Mouse (Mus musculus) thymus, postnatal 14 days (tissue): ENCODE data around the gene Dip2c.
A peak's percentile ranks its signal among the peaks of the same experiment; 100 is the strongest.

Experiments used
- DNase-seq: peaks from one replicate; pipeline ENCODE4 v3.0.0; 2021

Gene Dip2c

DNA sequence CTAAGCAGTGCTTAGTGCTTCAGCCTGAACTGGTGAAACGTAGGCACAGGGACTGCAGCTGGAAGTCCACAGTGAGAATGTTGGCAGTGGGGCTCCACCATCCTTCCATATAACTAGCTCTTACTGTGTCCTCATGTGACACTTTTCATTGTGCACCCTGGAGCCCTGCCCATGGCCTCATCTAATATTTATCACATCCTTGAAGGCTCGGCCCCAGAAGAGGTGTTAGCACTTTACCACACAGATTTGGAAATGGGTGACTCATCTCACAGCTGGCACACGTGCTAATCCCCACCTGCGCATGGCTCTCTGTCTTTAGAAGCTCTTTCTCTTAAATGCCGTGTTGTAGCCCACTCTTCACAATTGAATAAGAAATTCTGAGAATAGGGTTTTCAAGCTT is 292.5 kb downstream of the Dip2c start:
- no peak for DNase-seq

DNA sequence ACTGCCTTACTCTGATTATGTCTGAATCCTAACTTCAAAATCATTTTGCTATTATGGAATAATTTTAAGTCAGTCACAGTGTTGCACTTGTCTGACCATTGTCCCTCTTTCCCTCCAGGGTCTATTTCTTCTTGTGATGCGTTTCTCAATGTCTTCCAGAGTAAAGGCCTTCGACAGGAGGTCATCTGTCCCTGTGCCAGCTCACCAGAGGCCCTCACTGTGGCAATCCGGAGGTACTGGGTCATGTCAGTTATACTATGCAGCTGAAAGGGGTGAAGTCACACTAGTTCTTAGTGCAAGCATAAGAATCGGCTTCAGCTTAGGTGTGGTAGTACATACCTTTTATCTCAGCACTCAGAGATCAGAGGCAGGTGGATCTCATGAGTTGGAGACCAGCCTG is 300.4 kb downstream of the Dip2c start:
- no peak for DNase-seq

DNA sequence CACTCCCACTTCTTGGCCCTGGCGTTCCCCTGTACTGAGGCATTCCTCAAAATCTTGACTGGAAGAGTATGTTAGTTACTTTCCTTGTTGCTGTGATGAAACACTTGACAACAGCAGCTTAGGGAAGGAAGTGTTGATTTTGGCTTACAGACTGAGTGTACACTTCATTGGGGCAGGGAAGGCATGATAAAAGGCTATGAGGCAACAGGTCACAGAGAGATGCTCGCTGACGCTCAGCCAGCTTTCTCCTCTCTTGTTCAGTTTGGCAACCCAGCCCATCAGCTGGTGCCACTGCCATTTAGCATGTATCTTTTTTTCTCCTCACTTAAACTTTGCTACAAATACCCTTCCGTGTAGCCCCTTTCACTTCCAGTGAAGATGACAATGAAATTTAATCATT is 302.1 kb downstream of the Dip2c start:
- DNase-seq, result no peak

DNA sequence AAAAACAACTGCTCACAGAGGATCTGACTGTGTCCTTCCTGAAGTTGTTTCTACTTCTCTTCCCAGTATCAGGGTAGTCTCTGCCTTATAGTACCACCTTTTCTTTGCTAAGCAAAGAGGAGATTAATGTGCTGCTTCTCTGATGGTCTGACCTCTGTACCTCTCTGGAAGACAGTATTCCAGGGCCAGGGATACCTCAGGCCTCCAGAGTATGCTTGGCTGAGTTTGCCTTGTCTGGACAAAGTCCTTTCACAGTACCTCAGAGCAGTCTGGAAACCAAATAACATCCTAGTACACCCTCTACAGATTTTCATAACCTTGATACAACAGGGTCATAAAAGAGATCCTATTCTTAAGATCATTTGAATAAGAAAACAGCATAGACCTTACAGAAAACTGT is 305.5 kb downstream of the Dip2c start:
- DNase-seq, result no peak

DNA sequence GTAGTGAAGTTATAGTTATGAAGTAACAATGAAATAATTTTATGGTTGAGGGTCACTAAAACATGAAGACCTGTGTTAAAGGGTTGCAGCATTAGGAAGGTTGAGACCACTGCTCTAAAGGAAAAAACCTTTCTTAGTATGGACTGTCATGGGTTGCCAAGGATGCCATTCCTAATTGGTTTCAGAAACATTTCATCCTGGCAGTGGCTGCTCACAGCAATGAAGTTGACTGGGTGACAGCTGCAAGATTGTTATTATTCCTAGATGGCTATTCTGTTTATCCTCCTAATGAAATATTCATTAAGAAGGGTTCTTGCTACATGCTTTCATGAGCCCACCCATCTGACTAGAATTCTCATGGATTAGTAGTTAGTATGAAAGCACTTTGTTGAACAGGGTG is 307.3 kb downstream of the Dip2c start:
- DNase-seq, result no peak

DNA sequence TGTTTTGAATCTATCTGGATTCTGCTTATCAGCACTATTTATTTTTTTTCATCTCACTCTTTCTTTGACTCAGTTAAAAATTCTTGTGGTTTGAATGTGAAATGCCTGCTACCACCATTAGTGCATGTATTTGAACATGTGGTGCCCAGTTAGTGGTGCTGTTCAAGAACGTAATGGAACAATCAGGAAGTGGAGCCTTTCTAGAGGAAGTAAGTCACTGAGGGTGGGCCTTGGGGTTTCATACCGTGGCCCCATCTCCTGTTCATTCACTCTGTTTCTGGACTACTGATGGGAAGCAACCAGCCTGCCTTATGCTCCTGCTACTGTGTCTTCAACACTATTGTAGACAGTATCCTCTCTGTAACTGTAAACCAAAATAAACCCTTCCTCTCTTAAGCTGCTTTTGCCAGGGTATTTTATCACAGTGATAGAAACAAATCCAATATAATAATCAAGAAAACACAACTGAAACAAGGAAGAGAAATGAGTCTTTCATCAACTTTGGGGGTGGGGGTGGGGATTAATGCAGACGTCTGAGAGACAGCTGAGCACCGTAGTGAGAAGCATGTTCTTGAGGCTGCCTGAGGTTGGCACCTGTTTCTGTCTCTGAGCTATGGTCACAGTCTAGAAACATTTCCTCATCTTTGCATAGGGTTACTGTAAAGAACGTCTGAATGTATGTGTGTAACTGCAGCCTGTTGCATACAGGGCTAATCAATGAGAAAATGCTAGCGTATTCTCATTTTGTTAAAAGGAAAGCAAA is 323.2 kb downstream of the Dip2c start:
- no peak for DNase-seq

DNA sequence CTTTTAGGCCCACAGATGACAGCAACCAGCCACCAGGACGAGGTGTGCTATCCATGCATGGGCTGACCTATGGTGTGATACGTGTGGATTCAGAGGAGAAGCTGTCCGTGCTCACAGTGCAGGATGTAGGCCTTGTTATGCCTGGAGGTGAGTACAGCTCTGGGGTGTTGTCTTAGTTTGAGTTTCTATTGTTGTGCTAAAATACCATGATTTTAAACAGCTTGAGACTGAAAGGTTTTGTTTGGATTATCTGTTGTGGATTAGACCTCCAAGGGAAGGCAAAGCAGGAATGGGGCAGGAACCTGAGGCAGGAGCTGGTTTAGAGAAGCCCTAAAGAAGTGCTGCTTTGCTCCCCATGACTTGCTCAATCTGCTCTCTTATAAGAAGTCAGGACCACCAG is 325.0 kb downstream of the Dip2c start:
- no peak for DNase-seq

DNA sequence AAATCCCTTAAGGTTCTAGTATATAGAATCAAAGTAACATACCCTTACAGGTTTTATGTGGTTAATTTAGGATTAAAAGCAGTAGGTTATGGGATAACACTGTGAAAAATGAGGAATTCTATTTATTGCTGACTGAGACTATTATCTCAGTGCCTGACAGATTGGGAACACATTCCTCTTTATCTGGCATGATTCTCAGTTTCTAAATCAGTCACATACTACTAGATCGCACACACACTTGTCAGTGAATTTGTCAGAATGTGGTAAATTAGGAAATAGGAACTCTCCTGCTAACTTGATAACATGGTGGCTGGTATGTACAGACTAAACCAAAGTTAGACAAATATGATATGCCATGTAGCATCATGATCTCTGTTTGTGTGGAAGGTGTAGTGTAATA is 334.9 kb downstream of the Dip2c start:
- DNase-seq, result no peak

DNA sequence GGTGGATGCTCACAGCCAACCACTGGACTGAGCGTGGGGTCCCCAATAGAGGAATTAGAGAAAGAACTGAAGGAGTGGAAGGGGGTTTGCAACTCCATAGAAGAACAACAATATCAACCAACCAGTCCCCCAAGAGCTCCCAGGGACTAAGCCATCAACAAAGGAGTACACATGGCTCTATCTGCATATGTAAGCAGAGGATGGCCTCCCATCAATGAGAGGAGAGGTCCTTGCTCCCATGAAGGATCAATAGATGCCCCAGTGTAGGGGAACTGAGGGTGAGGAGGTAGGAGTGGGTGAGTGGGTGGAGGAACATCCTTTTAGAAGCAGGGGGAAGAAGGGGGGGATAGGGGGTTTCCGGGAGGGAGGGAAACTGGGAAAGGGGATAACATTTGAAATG is 356.4 kb downstream of the Dip2c start:
- no peak for DNase-seq

DNA sequence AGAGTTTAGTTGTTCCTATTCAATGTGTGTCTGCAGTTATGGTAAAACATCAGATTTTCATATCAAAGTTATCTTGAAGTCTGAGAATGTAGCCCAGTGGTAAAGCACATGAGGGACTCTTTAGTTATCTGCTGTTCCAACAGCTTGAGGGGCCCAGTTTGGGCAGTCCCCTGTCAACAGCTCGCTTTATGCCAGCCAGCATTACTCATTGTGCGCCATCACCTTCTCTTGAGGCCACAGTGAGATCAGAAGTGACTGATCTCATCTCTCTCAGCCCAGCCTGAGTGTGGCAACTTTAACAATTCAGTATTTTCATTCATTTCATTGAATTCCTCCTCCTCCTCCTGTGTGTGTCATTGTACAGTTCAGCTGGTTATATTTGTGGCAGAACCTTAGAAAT is 359.6 kb downstream of the Dip2c start:
- DNase-seq, result no peak

DNA sequence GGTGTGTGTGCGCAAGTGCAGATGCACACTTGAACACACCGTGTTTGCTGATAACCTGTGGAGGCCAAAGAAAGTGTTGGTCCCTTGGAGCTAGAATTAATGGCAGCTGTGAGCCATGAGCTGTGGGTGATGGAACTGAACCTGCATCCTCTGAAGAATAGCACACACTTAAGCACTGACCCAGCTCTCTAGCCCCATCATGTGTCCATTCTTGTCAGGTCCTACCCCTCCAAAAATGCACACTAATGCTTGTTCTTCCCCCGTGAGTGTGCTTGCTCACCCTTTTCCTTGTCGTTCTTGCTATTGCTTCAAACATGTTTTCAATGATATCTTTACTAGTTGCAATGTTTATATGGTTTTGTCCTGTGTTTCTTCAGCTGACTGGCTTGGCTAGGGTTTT is 360.2 kb downstream of the Dip2c start:
- DNase-seq, result peak; percentile 25

DNA sequence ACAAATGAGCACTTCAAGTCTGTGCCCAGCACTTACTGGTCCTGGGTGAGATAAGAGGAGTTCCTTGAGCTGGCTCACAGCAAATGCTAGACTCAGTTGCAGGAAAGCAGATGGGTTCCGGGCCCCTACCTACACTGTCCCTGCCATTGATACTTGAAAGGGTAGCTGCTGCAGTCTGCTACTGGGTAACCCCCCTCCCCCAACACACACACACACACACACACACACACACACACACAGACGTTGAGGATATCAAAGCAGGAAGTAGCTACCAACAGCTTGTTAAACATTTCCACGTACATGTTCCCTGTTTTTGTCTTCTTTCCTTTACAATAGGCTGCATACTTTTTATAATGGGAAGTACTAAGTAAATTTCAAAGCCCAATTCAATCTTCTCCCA is 361.6 kb downstream of the Dip2c start:
- DNase-seq, result peak; percentile 12

DNA sequence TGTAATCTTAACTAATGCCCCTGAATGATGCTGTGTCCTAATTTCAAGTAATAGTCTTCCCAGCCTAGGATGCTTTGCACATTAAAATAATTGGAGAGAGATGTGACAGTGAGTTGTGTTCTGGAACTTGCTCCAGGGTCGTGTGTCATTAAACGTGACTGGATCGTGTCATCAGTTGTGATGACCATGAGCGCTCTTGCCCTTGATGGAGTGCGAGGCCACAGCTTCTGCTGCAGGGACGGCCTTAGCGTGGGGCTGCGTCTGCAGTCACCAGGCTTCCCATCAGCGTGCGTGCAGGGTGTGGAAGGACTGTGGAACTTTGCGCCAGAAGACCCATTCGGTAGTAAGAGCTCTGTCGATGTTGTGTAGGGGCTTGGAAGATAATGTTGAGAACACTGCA is 372.4 kb downstream of the Dip2c start:
- no peak for DNase-seq

DNA sequence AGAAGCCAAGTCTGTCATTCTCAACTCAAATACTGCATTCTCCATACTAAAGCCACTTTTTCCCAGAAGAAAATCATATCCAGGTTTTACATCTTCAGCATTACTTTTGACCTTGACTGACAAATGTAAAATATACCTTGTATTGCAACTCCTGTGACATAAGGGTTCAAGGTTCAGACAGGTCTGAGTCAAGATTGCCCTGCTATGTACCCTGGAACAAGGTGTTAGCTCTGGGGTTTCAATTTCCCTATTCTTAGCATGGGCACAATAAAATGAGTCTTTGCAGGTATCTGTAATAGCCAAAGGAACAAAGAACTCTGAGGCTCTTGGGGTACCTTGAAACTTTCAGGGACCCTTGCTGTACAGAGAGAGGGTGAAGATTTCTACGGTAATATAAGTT is 373.6 kb downstream of the Dip2c start:
- DNase-seq, result no peak

DNA sequence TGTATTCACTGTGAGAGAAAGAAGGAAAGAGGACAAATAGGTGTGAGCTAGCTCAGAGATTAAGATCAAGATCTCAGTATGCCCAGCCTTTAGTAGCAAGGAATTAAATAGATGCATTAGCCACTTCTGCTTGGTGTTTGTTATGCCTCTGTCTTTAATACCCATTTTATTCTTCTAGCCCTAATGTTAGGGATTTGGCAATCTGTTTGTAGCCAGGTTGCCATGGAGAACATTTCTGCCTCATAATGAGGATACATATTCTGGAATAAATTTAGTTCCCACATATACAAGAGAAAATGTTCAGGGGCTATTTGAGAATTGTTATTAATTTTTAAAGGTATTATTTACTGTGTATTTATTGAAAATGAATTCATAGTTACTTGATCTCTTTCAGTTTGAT is 374.3 kb downstream of the Dip2c start:
- DNase-seq, result no peak

DNA sequence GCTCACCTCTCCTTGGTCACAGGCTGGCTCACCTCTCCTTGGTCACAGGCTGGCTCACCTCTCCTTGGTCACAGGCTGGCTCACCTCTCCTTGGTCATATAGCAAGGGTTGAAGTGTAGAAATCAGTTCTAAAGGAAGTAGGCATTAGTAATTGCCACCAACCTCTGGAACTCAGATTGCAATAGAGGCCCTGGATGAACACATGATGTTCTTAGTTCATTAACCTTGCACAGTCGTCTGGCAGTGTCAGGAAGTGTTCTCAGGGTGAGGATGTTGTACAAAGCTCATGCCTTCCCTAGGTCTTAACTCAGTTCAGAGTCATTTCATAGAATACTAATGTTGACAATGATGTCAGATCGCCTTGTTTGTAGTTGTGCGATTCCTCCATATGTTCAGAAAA is 376.7 kb downstream of the Dip2c start:
- DNase-seq, result no peak

DNA sequence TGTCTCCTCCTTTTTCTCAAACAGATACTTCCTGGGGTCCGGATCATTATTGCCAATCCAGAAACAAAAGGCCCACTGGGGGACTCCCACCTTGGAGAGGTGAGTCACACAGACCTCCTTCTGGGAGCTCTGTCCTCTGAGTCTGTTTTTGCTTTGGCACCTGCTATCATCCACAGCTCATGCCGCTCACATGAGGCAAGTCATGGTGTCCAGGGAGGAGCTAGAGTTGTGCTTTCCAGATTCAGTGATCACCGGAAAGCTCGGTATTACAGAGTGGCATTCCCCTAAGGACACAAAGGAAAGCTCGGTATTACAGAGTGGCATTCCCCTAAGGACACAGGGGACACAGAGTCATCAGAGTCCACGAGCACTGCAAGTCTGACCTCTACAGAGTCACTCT is 380.3 kb downstream of the Dip2c start:
- DNase-seq, result no peak

DNA sequence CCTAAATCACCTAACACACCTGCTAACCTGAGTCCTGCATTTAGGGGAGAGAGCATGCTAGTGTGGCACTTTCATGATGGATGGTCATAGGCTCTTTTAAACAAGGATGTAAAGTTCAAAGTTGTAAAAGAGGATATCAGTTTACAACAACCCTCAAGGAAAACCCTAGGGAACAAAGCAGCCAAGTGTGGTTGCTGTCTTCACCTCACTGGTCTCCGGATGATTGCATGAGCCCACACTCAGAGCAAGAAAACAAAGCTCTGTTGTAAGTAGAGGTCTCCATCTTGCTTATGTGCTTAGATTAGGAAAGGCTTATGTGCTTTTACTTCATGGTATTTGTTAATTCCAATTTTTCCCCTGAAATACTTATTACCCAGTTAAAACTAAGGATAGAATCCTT is 384.4 kb downstream of the Dip2c start:
- no peak for DNase-seq

DNA sequence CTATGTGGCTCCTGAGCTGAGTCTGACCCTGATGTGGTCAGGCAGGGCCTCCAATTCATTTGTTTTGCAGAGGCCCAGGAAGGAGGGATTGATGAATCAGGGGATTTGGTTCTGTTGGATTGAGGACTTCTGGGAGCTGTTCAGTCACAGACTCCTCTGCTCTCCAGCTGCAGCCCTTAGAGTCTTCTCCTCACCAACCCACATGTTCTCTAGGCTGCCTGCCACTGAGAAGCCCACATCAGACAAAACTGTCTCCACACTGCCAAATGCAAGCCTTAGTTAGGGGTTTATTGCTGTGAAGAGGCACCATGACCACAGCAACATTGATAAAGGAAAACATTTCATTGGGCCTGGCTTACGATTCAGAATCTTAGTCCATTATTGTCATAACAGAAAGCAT is 387.3 kb downstream of the Dip2c start:
- no peak for DNase-seq

DNA sequence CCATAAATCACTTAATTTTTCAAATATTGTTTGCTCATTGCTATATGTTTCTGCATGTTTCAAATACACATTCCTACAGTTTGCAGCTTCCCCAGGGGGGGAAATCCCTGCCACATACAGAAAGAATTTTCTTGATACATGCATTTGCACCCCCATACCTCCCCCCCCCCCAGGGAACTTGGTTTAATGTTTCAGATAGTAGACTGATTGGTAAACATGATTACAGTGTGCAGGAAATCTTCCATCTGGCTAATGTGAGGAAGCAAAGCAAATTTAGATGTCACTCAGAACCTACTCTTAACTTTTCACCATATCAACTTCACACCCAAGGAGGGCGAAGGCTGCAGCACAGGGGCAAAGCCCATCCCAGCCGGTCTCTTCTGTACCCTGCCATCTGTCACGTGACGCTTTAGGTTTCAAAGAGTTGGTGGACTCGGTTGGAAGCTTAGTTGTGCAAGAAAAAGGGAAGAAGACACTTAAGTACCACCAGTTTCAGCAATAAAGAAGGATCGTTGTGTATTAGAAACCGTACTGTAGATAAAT is 391.7 kb downstream of the Dip2c start:
- DNase-seq, result no peak

DNA sequence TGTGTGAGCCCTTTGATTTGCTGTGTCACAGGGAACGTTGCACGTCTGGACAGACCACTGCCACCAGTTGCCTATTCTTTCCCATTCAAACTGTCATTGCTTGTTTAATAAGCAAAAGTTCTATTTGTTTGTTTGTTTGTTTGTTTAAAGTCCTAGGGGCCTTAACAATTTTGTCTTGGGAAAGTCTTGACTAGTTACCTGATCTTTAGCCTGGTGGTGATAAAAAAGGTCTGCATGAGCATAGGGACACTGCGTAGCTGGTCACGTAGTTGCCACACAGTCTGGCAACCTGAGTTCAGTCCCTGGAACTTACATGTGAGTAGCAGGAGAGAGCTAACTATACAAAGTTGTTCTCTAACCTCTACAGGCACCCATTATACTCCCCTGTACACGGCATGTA is 392.9 kb downstream of the Dip2c start:
- no peak for DNase-seq

DNA sequence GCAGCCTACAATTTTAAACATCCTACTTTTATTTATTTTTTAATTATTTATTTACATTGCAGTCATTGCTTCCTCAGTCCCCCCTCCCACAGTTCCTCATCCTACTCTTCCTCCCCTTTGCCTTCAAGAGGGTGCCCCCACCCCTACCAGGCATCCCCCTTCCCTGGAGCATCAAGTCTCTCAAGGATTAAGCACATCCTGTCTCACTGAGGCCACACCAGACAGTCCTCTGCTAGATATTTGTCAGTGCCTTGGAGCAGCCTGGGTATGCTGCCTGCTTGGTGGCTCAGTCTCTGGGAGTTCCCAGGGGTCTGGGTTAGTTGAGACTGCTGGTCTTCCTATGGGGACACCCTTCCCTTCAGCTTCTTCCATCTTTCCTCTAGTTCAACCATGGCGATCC is 397.8 kb downstream of the Dip2c start:
- DNase-seq, result no peak

DNA sequence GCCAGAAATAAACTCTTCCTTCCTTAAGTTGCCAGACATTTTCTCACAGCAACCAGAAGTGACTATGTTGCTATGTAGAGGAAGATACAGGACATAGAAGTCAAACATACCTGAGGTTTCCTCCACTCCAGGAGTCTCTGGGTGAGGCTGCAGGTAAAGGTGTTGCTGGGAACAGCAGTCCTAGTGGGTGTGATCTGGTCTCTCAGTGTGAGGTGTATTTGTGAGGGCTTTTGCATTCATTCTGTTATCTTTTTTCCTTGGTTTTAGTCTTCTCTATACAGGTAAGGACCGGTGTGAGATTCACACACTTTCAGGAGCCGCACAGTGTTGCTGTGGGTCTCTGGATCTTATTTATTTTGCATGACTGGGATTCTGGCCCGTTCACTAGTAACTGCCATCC is 405.2 kb downstream of the Dip2c start:
- DNase-seq, result no peak

DNA sequence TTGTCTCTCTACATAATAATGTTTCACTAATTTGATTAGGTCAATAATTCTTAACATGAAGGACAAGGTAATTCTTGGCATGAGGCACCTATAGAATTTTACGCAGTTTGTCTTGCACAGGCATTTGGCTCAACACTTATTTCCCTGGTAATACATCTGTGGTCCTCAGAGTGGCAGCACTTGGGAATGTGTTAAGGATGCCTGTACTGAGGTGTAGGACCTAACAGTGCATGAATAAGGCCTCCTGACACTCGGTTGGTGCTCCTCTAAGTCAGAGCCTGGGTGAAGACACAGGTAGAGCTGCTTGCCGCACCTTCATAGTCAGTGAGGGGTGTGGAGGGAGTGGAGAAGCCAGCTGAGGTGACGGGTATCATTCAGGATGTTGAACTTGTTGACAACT is 407.0 kb downstream of the Dip2c start:
- no peak for DNase-seq

DNA sequence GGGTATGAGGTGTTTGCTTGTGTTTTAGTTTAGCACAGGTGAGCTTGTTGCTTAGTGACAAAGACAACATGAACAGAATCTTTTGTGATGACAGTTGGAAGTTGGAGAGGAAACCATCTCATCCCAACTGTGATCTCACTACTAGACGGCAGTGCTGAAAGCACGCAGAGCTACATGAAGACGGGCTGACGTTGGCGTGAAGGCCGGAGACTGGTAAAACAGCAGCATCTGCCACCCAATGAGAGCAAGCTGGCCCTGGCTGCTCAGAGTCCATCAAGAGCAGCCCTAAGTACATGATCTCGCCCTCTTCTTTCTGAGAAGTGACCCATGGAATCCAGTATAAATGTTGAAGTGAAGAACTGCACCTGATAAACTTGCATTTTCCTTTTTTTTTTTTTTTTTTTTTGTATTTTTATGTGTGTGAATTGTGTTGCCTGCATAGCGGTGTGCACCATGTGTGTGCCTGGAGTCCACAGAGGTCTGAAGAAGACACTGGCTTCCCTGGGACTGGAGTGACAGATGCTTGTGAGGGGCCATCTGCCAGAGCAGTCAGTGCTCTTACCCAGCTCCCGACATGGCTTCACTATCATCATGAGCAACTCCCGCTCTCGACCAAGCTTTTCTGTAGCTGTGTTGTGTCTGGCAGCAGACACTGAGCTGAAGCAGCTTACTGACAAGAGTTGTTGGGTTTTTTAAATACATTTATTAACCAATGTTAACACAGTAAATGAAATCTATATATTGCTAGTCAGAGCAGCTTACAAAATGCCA is 408.0 kb downstream of the Dip2c start:
- no peak for DNase-seq
